Mouse (Mus musculus) regulatory T cell (primary cell): ENCODE results near the gene C1qb.

Experiments
- in situ Hi-C: fragments of 300-600 bp; cut with MboI, MseI; formaldehyde crosslinking; loops from one replicate; pipeline ENCODE4 v1.15.1; 2025; ENCODE audit warnings: high pct_unique_total_duplicates

Gene C1qb

DNA sequence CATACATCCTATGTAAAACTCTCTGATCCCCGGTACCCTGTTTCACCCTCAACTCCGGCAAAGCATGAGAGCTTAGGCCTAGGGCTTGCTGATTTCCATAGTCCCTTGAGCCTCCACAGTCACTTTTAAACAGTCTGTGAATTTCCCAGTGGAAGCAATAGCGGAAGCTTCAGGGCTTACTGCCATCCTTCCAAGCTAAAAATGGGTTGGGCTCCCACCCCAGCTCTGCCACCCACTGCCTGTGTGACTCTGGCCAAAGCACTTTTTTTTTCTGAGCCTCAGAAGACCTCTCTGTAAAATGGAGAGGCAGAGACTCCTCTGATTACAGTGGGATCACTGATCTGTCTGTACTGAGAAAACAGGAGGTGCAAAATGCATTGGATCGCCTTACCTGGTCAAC, 37.4 kb downstream of the C1qb start:
- in situ Hi-C loops: no loop called here

DNA sequence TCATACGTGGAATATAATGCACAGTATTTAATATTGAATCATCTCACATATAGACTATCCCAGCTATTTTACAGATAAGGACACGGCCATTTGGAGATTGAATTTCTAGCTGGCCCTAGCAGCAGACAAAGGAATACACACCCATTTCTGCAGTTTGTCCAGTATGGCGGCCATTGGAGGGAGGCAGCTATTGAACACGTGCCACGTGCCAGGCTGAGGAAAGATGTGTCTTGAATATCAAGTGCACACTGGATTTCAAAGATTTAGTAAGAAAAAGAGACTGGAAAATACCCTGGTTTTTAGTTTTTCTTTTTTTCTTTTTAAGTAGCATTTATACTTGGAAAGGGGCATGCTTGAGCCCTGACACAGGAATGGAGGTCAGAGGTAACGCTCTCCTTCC, 38.8 kb downstream of the C1qb start:
- in situ Hi-C loops: no loop called here

DNA sequence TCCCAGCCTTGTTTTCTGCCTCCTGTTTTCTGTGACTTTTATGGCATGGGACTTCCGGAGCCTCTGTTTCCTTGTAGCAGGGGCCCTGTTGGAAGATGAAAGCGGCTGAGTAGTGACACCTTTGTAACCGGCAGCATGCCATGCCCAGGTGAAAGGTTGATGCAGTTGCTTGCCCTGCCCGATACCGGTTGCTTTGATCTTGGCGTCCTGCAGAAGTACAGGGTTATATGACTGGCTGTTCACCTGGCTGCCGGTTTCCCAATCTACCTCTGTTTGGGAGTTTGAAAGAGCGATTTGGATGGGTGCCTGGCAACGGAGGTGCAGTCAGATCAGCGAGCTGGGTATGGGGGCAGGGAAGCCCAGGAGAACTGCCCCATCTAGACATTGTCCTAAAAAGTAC, 43.2 kb downstream of the C1qb start:
- in situ Hi-C loops: loop anchor here (5.0 kb wide), 1 partner anchor 166 kb away; no protein-coding TSS in a partner anchor

DNA sequence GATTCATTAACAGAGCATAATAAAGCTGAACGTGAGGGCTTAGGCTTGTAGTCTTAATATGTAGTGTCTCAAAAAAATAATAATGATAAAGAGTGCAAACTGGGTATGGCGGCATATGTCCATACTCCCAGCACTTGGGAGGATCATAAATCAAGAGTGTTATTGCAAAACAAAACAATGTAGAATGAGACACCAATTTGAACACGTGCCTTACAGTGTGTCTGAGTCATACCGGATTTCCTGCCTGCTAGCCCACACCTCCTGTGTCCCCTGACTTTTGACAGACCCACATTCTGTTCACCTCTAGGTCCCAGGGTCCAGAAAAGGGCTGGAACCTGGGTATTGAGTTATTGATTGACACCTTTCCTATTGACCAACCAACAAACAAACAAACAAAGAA, 44.0 kb downstream of the C1qb start:
- in situ Hi-C loops: loop anchor here (5.0 kb wide), 1 partner anchor 165 kb away; no protein-coding TSS in a partner anchor

DNA sequence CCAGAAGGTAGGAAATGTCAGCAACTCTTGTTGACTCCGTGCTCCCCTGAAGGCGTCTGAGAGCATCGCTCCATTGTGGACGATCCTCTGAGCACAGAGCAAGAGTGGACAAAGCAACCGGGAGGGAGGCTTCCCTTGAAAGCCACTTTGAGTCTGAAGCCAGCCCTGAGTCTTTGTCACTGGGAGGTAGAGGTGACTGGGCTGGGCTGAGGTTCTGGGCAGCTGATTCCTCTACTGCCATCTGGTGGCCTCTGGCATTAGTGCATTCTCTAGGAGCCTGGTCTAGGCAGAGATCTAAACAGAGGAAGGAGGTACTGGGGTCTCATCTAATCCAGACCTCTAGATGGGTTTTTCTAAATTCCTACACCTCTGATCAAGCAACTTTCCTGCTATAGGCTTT, 44.9 kb downstream of the C1qb start:
- in situ Hi-C loops: loop anchor here (5.0 kb wide), 1 partner anchor 164 kb away; no protein-coding TSS in a partner anchor

DNA sequence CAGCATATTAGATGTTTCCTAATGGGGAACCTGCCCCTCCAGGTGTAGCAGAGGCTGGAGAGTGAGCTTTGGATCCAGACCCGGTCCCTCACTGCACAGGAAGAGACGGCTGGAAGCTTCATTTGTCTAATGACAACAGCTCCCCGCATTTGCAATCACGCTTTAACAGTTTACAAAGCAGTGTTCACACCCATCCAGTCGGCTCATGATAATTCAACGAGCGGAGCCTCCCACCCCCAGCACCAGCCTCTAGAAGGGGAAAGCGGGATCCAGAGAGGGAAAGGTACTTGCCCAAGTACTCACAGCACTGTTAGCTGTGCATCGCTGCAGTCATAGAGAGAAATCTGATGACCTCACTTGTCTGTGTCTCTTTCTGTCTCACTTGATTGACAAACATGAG, 47.5 kb downstream of the C1qb start:
- in situ Hi-C loops: no loop called here

DNA sequence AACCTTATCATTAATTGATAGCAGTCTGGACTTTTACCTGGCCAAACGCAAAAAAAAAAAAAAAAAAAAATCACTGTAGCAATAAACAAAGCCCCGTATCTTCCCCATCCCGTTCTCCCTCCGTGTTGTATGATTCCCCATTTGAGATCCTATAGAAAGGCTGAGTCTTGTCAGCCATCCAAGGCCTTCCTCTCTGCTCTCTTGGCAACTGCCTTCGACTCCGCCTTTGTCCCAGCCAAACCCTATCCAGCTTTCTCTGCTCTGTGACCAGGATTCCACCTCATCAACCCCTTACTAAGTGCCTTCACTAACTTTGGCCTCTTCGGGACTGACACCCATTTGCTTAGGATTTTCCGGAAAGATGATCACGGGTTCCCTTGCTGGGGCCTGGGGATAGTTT, 48.0 kb downstream of the C1qb start:
- in situ Hi-C loops: no loop called here

DNA sequence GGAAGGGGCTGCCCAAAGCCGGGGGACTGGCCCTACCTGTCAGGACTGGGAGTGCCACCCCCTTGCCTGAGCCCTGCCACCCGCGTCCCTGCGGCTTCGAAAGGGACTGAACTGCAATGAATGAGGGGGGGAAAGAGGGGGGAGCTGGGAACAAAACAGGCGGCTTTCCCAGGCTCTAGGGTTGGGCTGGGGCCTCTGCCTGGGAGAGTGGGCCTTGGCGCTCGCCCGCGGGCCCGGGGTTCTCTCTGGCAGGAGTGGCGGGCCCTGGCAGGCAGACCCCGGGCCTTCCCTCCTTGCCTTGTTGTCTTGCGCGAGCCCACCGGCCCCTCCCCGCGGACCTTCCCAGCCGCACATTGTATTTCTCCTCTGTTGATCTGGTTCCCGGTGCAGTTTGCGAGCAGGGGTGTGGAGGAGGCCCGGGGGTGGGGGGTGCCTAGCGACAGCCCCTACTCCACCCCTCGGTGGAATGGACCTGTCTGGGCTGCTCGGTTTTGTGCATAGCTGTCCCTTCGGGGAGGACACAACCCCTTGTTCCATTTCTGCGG, 49.5 kb downstream of the C1qb start:
- in situ Hi-C loops: no loop called here

DNA sequence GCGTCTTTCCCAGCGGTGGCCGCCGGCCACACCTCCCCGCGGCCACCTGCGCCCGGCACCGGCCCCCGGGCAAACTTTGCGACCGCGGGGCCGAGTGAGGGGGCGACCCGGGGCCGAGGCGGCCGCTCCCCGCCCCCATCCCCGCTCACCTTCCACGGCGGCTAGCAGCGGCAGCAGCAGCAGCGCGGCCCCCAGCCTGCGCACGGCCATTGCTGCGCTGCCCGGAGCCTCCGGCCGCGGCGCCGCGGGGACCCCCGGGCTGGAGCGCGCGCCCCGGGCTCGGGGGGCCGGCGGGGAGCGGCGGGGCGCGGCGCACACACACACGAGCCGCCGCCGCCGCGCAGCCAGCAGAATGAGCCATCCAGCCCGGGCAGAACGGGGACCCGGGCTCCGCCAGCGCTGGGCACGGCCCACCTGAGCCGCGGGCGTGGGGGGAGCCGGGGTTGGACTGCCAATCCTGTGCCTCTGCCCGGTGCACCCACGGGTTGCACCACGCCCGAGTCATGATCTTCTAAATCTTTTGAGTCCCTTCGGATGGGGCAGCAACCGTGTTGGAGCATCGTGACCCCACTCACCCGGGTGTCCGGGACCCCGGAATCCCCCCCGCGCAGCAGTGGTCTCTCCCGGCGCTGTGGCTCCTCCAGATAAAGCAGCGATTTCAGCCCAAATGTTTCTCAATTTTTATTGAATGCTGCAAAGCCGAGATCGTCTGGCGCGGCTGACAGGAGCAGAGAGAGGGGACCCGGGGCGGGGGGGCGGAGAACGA, 50.2 kb downstream of the C1qb start, which contains the start of gene Ephb2:
Gene Ephb2 (minus strand): TSS at position 368 of the 766 bp plus-strand sequence.
- in situ Hi-C loops: no loop called here

DNA sequence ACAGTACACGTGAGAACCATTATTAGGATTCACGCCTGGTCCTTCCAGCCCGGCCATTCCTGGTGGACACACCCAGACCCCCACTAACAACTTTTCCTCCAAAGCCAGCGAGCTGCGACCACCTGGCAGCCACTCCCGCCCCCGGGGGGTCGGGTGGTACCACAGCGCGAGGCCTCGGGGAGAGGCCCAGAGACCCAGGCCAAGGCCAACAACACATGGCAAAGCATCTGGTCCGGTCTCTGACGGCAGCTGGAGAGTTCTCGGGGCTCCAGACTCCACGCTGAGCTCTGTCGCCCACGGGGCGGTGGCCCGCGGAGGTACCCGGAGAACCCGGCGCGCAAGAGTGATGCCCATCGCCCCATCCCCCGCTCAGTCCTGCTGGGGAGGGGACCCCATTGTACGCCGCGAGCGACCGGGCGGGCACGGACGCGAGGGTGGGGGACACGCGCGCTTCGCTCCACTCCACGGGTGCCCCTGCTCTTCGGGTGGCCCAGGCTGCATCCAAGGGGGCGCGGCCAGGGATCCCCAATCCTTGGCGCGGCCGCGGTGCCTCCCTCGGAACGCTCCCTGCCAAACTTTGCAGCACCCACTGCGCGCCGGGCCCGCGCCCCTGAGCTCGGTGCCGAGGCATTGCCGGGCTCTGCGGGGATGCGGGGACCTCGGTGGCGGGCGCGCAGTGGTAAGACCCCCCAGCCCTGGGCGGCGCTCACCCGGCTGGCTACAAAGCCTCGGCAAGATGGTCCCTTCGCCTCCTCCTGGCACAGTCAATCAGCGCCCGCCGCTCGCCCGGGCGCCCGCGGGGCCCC, 51.0 kb downstream of the C1qb start:
- in situ Hi-C loops: no loop called here

DNA sequence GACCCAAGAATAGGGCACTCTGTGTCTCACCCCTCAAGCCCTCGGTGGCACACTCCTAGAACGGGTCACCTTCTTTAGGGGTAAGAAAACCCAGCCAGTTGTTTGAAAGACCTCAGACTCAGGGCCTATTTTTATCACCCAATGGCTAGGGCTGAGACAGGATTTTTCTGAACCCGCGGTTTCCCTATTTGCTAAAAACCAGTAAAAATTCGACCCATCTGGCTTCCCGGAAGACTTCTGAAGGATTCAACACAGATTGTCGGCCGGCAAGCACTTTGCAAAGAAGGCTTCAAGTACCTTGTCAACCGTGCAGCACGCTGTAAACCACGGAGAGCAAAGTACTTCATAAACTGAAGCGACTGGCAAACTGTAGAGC, 51.6 kb downstream of the C1qb start:
- in situ Hi-C loops: no loop called here

DNA sequence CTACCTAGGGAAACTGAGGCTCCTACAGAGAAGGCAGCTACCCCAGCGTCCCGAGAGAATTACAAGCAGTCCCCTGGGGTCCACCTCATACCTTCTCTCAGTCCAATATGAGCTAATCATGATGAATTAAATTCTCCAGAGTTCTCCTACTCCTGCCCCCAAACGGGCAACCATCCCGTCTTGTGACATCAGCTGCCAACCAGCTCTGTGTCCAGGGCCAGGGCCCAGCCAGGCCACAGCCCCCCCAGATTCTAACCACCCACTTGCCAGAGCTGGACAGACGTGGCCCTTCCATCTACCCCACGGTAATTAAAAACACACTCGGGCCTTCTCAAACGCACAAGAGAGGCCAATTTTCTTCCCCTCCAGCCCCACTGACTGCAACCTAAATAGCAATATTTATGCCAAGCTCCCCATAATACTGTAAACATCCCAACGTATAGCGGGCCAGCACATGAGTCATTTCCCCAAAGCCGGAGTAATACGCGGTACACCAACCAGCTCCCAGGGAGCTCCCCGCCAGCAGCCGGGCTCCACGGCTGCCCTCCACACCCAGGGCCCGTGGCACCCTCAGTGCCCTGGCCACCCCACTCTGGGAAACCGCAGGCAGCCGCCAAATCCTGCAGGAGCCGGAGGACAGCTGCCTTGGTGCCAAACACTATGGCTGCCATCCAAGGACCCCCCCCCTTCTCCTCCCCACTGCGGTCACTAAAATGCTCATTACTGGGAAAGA, 52.2 kb downstream of the C1qb start:
- in situ Hi-C loops: no loop called here

DNA sequence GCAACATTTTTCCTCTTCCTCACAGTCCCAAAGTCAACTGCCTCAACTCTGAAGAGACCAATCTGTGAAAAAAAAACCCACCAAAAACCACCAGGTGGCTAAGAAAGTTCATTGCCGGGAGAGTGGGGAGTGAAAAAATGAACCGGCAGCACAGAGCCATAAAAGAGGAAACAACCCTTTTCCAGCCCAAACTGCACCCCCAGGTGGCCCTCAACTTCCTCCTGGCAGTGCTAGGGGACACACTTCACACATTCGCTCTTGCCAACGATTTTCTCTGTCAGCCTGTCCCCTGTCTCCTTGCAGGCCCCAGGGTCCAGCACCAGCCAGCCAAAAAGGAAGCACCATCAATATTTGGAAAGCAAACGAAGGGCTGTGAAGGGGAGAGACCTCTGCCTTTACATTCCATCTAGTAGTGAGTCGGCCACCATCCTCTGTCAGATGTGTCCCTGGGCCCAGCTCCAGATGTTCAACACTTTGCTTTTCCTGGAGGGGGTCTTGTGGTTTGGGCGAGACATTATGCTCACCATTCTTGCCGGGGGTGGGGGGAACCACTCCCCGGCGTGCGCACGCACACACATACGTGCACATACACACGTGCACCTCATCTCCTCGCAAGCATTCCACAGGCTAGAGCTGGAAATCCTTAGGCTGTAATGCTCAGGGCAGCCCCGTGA, 53.3 kb downstream of the C1qb start:
- in situ Hi-C loops: no loop called here

DNA sequence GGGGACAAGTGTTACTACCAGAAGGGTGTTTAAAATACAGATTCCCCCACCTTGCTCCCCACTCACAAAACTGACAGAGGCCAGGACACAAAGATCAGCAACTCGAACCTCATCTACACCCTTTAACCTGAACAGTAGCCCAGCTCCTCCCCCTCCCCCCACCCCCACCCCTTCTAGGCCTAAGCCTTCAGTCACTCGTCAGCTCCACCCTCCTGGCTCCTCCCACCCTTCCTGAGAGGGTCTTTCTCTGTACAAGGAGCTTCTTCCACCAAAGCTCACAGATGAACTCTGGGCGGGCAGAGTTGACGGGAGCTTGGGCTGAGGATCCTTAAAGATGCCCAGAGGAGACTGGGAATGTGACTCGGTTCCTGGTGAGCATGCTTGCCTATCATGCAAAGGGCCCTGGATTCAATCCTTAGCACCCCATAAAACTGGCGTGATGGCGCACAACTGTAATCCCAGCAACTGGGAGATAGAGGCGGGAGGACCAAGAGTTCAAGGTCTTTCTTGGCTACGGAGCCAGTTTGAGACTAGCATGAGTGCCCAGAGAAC, 55.6 kb downstream of the C1qb start:
- in situ Hi-C loops: no loop called here
